Mouse (Mus musculus) thymus, postnatal 4 days (tissue): ENCODE results near the gene Megf6.

Experiments used
- DNase-seq: peaks from one replicate; pipeline ENCODE4 v3.0.0; 2021

Megf6 gene

GRCm38 (mm10) chr4:154267511-154267910, 97.0 kb downstream of the Megf6 start:
- no peak for DNase-seq

DNA sequence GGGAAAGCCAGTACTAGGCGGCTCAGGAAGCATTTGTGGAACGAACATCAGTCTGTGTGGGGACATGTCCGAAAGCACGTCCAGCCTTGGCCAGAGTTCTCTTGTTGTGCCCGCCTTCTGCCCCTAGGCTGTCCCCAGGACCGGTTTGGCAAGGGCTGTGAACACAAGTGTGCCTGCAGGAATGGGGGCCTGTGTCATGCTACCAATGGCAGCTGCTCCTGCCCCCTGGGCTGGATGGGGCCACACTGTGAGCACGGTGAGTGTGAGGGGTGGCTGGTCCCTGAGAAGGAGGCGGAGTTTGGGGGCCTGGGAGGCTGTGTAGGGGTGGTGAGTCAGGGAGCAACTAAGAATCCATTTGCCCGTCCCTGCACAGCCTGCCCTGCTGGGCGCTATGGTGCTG, 99.0 kb downstream of the Megf6 start:
- no peak for DNase-seq

GRCm38 (mm10) chr4:154273000-154273399, 102.5 kb downstream of the Megf6 start:
- peak; percentile 47 for DNase-seq

DNA sequence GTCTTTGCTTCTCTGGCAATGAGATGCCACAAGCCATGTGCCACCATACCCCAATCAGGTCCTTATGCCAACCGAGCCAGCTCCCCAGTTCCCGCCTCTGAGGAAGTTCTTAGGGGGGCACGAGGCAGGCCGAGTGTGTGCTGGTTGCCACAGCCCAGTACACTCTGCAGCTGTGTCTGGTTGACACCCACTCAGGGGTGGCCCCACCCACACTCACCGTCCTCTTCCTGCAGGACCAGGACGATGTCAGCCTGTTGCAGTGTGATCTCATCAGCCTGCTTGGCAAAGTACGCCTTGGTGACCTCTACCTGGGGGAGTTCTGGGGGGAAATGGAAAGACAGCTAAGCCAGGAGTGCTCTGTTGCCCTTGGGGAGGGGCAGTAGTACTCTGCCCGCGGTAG, 109.0 kb downstream of the Megf6 start:
- no peak for DNase-seq

DNA sequence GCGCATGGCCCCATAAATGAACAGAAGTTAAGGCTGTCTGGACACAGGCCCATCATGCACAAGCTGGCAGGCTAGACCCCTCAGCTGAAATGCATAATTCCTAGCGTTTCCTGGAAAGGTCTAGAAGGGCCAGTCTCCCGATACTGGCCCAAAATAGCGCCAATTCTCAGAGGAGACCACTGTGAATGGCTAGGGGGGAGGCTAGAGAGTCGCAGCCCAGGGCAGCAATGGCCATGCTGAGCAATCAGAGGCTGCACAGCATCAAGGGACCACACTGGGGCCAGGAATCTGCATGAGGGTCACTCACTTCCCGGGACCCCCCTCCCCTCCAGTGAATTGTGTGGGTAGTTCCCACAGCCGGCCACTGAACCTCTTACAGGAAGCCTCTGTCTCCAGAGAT, 113.1 kb downstream of the Megf6 start:
- DNase-seq = no peak

DNA sequence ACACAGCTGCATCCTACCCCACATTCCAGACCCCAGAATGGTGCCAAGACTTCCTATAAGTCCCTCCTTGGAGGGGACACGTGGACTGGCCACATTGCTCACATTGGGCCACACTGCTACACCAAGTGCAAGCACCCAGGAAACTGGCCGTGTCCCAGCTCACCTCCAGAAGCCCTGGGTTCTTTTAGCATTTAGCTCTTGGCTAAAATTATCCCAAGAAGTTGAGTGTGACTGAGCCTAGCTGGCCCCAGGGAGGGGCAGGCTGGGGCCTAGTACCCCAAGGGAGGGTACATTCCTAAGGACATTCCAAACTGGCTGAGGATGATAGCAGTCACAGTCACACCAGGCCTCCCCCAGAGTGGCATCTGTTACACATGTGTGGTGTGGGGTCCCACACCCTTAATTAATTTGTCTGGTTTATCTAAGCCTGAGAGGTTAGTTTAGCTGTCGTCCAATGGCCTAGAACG, 123.2 kb downstream of the Megf6 start:
- no peak for DNase-seq

DNA sequence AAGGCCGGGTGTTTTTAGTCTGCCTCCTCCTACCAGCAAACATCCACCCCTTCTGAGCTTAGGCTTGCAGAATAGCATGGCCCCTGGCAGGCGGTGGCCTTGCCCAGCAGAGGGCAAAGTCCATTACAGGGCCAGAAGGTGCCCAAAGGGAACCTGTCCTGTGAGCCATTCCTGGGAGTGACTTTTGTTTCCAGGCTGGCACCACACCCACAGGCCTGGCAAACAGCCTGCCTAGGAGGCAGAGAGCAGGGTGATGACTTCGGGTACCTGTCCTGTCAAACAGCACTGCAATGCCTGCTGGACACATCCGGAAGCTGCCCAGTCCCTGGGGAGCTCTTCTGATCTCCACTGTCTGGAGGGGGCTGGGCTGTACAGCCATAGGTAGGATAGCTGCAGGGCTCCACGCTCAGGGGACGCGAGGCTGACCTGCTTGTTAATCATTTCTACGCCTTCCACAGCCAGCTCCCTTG, 123.8 kb downstream of the Megf6 start:
- no peak for DNase-seq

DNA sequence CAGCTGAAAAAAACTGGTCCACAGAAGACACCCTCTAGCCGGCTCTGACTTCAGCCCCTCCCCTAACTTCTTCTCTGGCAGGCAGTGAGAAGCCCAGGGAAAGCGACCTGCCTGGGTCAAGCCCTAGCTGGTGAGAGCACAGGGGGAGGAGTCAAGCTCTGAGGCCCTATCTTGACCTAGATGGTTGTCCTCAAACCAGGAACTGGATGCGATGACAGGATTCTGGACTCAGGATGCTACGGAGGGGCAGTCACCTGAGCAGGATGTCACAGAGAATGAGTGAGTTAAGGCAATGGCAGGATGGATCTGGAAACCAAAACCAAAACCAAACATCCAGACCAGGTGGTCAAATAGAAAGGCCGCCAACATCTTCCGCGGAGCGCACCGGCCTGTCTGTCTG, 127.2 kb downstream of the Megf6 start:
- no peak for DNase-seq

DNA sequence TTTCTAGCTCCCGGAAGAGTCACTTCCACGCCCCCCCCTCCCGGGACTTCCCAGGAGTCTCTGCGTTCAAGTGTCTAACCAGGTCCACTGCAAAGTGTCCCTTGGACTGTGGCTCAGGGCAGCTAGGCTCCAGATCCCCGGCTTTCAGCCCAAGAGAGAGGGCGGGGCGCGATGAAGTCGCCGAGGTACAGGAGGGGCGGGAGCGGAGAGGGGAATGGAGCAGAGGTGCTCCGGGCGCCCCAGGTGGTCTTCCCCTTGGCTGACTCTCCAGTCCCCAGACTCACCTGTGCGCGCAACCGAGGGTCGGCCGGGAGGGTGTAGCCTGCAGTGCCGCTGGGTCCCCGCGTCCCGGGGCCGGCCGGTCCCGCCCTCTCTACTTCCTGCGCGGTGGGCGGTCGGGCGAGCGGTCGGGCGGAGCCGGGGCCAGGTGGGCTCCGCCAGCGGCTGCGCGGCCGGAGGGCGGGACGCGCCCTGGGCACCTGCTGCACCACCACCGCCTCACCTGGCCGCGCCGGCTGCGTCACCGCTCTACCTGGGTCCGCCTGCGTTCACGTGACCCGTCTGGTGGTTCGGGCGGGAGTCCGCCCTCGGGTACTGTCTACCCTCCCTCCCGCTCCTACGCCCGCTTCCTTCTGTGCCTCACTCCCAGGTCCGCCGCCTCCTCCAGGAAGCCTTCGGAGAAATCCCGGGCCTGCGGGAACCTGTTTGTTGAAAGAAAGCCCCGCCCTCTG, 129.2 kb downstream of the Megf6 start:
- peak; percentile 24 for DNase-seq

DNA sequence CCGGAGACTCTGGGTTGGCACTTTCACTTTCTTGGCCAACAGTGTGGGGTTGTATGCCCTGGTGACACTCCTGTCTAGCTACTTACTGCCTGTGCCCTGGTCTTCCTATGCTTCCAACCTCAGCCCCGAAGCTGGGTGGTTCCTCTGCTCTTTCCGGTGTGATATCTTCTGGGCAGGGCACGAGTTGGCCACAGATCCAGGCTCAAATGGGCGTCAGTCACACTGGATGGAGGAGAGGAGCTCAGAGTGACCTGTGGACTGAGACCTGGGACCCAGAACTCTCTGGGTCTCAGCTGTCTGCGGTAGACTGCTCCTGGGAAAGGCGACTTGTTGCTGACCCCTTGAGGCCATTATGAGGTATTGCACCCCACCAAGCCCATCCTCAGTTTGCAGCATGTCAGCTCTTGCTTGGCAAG, 130.9 kb downstream of the Megf6 start, which contains the start of gene Arhgef16:
Gene Arhgef16, minus strand, starts transcription at position 211 of the 416 bp plus-strand sequence.
- peak; percentile 44 for DNase-seq

- no peak for DNase-seq
Measured at GRCm38 (mm10) chr4:154309131-154309530, 138.6 kb downstream of the Megf6 start.

DNA sequence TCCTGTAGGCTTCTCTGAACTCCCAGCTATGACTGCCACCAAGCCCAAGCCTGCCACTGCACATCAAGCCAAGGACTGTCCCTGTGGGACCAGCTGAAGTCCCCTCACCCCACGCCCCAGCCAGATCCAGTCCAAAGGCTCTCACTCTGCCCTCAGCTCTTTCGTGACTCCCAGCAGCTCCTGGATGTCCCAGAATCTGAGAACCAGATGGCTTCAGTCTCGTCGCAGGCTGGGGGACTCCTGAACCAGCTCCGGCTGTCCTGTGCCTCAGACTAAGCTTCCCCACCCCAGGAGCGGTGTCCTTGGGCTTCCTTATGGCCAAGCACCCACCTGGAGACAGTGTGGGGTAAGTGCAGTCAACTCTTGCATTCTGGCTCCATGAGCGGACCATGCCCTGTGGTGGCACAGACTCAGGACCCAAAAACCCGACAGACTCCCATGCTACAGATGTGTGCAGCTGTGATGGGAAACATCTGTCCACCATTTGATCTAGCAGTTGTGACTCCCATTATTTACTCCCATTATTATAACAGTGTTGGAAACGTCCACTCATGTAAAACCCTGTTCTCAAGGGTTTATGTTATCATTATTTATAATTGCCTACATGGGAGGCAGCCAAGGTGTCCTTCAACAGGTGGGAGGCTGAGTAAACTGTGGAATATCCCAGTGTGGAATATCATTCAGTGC, 140.2 kb downstream of the Megf6 start:
- no peak for DNase-seq

DNA sequence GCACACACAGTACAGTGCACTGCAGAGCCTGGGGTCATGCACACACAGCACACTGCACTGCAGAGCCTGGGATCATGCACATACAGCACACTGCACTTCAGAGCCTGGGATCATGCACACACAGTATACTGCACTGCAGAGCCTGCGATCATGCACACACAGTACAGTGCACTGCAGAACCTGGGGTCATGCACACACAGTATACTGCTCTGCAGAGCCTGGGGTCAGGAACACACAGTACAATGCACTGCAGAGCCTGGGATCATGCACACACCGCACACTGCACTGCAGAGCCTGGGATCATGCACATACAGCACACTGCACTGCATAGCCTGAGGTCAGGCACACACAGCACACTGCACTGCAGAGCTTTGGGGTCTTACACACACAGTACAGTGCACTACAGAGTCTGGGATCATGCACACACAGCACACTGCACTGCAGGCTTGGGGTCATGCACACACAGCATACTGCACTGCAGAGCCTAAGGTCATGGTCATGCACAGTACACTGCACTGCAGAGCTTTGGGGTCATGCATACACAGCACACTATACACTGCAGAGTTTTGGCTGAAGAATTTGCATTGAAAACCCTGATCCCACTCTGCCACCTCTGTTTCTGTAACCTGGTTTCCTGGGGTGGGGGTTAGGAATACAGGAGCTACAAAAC, 141.7 kb downstream of the Megf6 start:
- no peak for DNase-seq

GRCm38 (mm10) chr4:154312935-154313621, 142.5 kb downstream of the Megf6 start:
- DNase-seq = no peak

- DNase-seq = no peak
Measured at GRCm38 (mm10) chr4:154313622-154313967, 143.1 kb downstream of the Megf6 start.
